Mouse (Mus musculus): ENCODE measurements around the gene Tap1. TPM values are rescaled to one million over a fixed set of nuclear protein-coding genes. Genes with fewer than 3 reads are reported as not detected.
"Not testable (repeated sequence)": the region's sequence is repeated elsewhere in the genome, so short reads cannot be mapped to it uniquely, and the experiment has no call there.

Gene Tap1
- total and polyA plus RNA-seq, 2 experiments from 2014 or later: 8.0 to 14.0 TPM

DNA sequence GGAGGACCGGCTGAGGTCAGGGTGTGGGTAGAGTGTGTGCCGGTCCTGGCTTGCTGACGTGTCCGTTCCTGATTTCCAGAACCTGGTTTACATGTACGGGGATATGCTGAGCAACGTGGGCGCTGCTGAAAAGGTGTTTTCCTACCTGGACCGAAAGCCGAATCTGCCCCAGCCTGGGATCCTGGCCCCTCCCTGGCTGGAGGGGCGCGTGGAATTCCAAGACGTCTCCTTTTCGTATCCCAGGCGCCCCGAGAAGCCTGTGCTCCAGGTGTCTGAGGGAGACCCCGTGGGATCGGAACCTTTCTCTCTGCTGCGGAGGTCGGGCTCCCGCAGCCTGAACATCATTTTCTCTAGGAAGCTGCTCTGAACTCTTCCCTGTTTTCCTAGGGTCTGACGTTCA lies 26.6 kb downstream of the Tap1 start:
- TF ChIP-seq CTCF (IDR thresholded peaks at IDR 0.05; ENCODE audit: low read depth): no peak
- no peak overlapping the region for H3K27ac ChIP-seq
- no peaks in the 10 kb centered on the region for H3K4me1 ChIP-seq (ENCODE audit: insufficient read depth, low read length)
- no peak for DNase-seq (ENCODE audit: low spot score)
- H3K27me3 ChIP-seq (ENCODE audit: insufficient read depth, low read length): peaks cover 9% of the 10 kb centered on the region
- no peaks in the 10 kb centered on the region for H3K9me3 ChIP-seq (ENCODE audit: low read length)
- no peaks in the 10 kb centered on the region for H3K36me3 ChIP-seq (ENCODE audit: insufficient read depth, low read length)
- H3K9ac ChIP-seq (replicated peaks; ENCODE audit: low read length): no peak overlapping the region
- 0 out of 2 replicates have a peak overlapping the region, but pooled peaks have one; percentile 5 for H3K4me2 ChIP-seq (ENCODE audit: low read depth, low read length)
- ATAC-seq: no peak
- WGBS: 41% methylated on average over 21 of the region's 21 CpGs
- no peak overlapping the region; the same call in 1 of the 2 replicates for H3K4me3 ChIP-seq (ENCODE audit: low read length)

DNA sequence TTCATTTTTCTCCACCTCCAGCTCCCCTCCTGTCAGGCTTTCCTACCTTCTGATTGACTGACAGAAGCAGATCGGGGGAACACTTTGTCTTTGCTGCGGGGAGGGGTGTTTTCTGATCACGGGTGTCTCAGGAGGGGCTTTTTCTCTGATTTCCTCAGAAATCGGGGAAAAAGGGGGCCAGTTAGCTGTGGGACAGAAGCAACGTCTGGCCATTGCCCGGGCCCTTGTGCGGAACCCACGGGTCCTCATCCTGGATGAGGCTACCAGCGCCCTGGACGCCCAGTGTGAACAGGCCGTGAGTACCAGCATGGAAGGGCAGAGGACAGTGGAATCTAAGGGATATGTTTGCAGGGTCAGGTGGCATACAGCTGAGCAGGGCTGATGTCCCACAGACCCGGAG lies 27.8 kb downstream of the Tap1 start:
- H3K36me3 ChIP-seq (ENCODE audit: insufficient read depth, low read length): no peaks in the 10 kb centered on the region
- H3K4me2 ChIP-seq (ENCODE audit: low read depth, low read length): no peak overlapping the region
- DNase-seq (ENCODE audit: low spot score) (no peak), ATAC-seq (no peak)
- no peaks in the 10 kb centered on the region for H3K9me3 ChIP-seq (ENCODE audit: low read length)
- H3K4me1 ChIP-seq (ENCODE audit: insufficient read depth, low read length): no peaks in the 10 kb centered on the region
- no peak overlapping the region for H3K9ac ChIP-seq (replicated peaks; ENCODE audit: low read length)
- TF ChIP-seq CTCF (IDR thresholded peaks at IDR 0.05; ENCODE audit: low read depth): no peak
- H3K27ac ChIP-seq: no peak overlapping the region
- peaks cover 9% of the 10 kb centered on the region for H3K27me3 ChIP-seq (ENCODE audit: insufficient read depth, low read length)
- 86% methylated on average over 12 of the region's 12 CpGs for WGBS
- no peak overlapping the region for H3K4me3 ChIP-seq (ENCODE audit: low read length)

DNA sequence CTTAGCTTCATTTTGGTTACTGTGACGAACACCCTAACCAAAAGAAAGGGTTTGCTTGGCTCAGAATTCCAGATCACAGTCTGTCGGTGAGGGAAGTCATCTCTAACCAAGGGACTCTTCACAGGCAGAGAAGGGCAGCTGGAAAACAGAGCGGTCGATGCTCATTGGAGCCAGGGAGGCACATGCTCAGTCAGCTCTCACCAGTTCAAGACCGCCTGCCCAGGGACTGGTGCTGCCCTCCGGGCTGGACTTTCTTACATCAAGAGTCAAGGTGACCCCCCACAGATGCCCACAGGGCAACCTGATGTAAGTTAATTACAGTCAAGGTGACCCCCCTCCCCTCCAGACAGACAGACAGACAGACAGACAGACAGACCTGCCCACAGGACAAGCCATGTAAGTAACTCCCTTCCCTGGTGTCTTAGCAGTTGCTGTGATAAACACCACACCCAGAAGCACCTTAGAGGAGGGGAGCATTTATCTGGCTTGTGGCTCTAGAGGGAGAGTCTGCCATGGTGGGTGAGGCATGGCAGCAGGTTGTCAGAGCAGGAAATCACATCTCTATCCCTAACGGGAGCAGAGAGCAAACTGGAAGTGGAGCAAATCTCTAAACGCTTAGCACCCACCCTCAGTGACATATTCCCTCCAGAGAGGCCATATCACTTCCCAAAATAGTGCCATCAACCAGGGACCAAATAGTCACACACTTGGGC lies 30.0 kb downstream of the Tap1 start:
- ATAC-seq: no peak
- Histone ChIP-seq H3K9me3 (ENCODE audit: low read length) (no peaks in the 10 kb centered on the region), H3K27me3 (ENCODE audit: insufficient read depth, low read length) (peaks cover 9% of the 10 kb centered on the region), H3K27ac (no peak overlapping the region), H3K4me1 (ENCODE audit: insufficient read depth, low read length) (no peaks in the 10 kb centered on the region), H3K4me3 (ENCODE audit: low read length) (no peak overlapping the region), H3K36me3 (ENCODE audit: insufficient read depth, low read length) (no peaks in the 10 kb centered on the region), H3K9ac (replicated peaks; ENCODE audit: low read length) (no peak overlapping the region), H3K4me2 (ENCODE audit: low read depth, low read length) (no peak overlapping the region)
- WGBS: 90% methylated on average over 8 of the region's 8 CpGs
- TF ChIP-seq CTCF (IDR thresholded peaks at IDR 0.05; ENCODE audit: low read depth): no peak
- no peak for DNase-seq (ENCODE audit: low spot score)

DNA sequence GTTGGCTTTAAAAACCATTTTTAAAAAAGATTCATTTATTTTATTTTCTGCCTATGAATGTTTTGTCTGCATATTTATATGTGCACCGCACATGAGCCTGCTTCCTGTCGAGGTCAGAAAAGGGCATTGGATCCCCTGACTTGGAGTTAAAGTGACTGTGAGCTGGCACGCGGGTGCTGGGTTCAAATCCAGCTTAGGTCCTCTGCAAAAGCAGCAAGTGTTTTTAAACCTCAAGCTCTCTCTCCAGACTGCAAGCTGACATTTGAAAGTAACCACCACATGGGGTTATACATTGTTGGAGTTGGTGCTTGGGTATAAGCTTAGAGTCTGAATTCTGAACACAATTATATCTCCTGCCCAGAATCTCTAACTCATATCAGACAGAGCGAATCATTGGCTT lies 30.6 kb downstream of the Tap1 start:
- Histone ChIP-seq H3K36me3 (ENCODE audit: insufficient read depth, low read length) (no peaks in the 10 kb centered on the region), H3K27ac (no peak overlapping the region)
- TF ChIP-seq CTCF (IDR thresholded peaks at IDR 0.05; ENCODE audit: low read depth): no peak

GRCm38 (mm10) chr17:34218675-34219074 lies 31.3 kb downstream of the Tap1 start:
- peak; percentile 45 for DNase-seq (ENCODE audit: low spot score)
- no peak overlapping the region for H3K9ac ChIP-seq (replicated peaks; ENCODE audit: low read length)
- H3K27ac ChIP-seq: no peak overlapping the region
- no peaks in the 10 kb centered on the region for H3K36me3 ChIP-seq (ENCODE audit: insufficient read depth, low read length)
- whole genome bisulfite sequencing: 53% methylated on average over 11 of the region's 11 CpGs
- TF ChIP-seq CTCF (IDR thresholded peaks at IDR 0.05; ENCODE audit: low read depth): no peak
- H3K4me3 ChIP-seq (ENCODE audit: low read length): no peak overlapping the region
- H3K4me1 ChIP-seq (ENCODE audit: insufficient read depth, low read length): no peaks in the 10 kb centered on the region
- peaks cover 4% of the 10 kb centered on the region for H3K27me3 ChIP-seq (ENCODE audit: insufficient read depth, low read length)
- no peaks in the 10 kb centered on the region for H3K9me3 ChIP-seq (ENCODE audit: low read length)
- H3K4me2 ChIP-seq (ENCODE audit: low read depth, low read length): no peak overlapping the region
- ATAC-seq: peak; percentile 59; the same call in 1 of the 2 replicates

More for the DNA sequence above, 30.6 kb downstream of the Tap1 start:
- Histone ChIP-seq H3K4me3 (ENCODE audit: low read length) (no peak overlapping the region), H3K4me1 (ENCODE audit: insufficient read depth, low read length) (no peaks in the 10 kb centered on the region), H3K4me2 (ENCODE audit: low read depth, low read length) (no peak overlapping the region), H3K9me3 (ENCODE audit: low read length) (no peaks in the 10 kb centered on the region), H3K27me3 (ENCODE audit: insufficient read depth, low read length) (peaks cover 4% of the 10 kb centered on the region), H3K9ac (replicated peaks; ENCODE audit: low read length) (no peak overlapping the region)
- ATAC-seq (no peak), DNase-seq (ENCODE audit: low spot score) (no peak)
- 86% methylated on average over 5 of the region's 5 CpGs for WGBS

DNA sequence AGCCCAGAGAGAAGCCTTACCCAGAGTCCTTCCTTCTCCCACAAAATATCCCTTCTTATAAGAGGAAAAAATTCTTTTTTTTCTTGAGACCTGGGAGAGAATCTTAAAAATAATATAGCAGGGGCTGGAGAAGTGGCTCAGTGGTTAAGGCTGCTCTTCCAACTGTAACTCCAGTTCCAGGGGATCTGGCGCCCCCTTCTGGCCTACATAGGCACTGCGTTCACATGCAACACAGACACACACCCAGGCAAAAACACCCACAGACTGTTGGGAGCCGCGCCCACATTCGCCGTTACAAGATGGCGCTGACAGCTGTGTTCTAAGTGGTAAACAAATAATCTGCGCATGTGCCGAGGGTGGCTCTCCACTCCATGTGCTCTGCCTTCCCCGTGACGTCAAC lies 31.7 kb downstream of the Tap1 start:
- H3K9me3 ChIP-seq (ENCODE audit: low read length); H3K4me2 ChIP-seq (ENCODE audit: low read depth, low read length); H3K4me1 ChIP-seq (ENCODE audit: insufficient read depth, low read length); H3K36me3 ChIP-seq (ENCODE audit: insufficient read depth, low read length); H3K27ac ChIP-seq; H3K27me3 ChIP-seq (ENCODE audit: insufficient read depth, low read length); H3K4me3 ChIP-seq (ENCODE audit: low read length); H3K9ac ChIP-seq (replicated peaks; ENCODE audit: low read length): not testable (repeated sequence)
- DNase-seq (ENCODE audit: low spot score) (peak; percentile 15), ATAC-seq (0 out of 2 replicates have a peak, but pooled peaks have one; percentile 40)
- peak; percentile 64 for TF ChIP-seq CTCF (IDR thresholded peaks at IDR 0.05; ENCODE audit: low read depth)
- 92% methylated on average over 8 of the region's 11 CpGs for WGBS

- H3K4me3 ChIP-seq (ENCODE audit: low read length); H3K9me3 ChIP-seq (ENCODE audit: low read length); H3K27me3 ChIP-seq (ENCODE audit: insufficient read depth, low read length); H3K4me1 ChIP-seq (ENCODE audit: insufficient read depth, low read length); ATAC-seq; DNase-seq (ENCODE audit: low spot score); H3K27ac ChIP-seq; H3K9ac ChIP-seq (replicated peaks; ENCODE audit: low read length); H3K36me3 ChIP-seq (ENCODE audit: insufficient read depth, low read length); H3K4me2 ChIP-seq (ENCODE audit: low read depth, low read length): not testable (repeated sequence)
- 89% methylated on average over 3 of the region's 7 CpGs for WGBS
These were observed 32.4 kb downstream of the Tap1 start for GRCm38 (mm10) chr17:34219801-34220200.

- H3K4me1 ChIP-seq (ENCODE audit: insufficient read depth, low read length); ATAC-seq; H3K27me3 ChIP-seq (ENCODE audit: insufficient read depth, low read length); H3K9ac ChIP-seq (replicated peaks; ENCODE audit: low read length); H3K4me3 ChIP-seq (ENCODE audit: low read length); H3K9me3 ChIP-seq (ENCODE audit: low read length); H3K36me3 ChIP-seq (ENCODE audit: insufficient read depth, low read length); DNase-seq (ENCODE audit: low spot score); H3K27ac ChIP-seq; H3K4me2 ChIP-seq (ENCODE audit: low read depth, low read length): not testable (repeated sequence)
- WGBS: 90% methylated on average over 3 of the region's 16 CpGs
These were observed 33.0 kb downstream of the Tap1 start for GRCm38 (mm10) chr17:34220401-34220800.
